Mouse (Mus musculus): Measurements from ENCODE around the gene Ints2.
"Not testable (repeated sequence)": the region's sequence is repeated elsewhere in the genome, so short reads cannot be mapped to it uniquely, and the experiment has no call there.

The Ints2 gene

GRCm38 (mm10) chr11:86257460-86258076 is at the start of gene Ints2:
TSS of gene Ints2 (minus strand) at chr11:86257575.
- peak; percentile 93 for DNase-seq

GRCm38 (mm10) chr11:86292201-86292600 is 34.8 kb upstream of the Ints2 start:
- DNase-seq = not testable (repeated sequence)

GRCm38 (mm10) chr11:86291714-86292113 is 34.3 kb upstream of the Ints2 start:
- DNase-seq = no peak

GRCm38 (mm10) chr11:86285729-86286128 is 28.4 kb upstream of the Ints2 start:
- DNase-seq = no peak

DNA sequence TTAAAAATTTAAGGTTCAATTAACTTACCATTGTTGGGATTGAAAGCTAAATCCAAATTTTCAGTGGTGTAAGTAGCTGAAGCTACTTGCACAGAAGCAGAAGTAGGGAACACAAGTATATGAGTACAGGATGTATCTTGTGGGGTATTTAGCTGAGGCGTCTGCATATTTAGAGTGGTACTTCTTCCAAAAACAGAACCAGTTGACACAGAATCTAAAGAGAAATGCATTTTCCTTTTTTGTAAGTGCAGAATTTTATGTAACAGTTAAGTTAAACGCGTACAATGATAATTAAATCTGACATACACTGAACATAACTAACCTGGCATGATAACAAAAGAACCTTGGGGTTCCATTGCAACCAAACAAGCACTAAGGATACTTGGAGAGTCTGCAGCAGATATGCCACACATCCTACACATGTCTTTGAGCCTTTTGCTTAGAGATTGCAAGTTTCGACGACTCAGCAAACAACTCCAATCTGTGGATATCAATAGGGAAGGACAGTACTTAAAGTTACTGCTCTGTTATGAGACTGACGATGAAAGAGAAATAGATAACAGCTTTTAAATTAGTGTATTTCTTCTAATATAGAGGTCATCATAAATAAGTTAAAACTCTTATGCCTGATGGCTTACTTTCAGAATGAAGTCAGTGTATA is 21.2 kb upstream of the Ints2 start:
- no peak for DNase-seq

GRCm38 (mm10) chr11:86257054-86257453 is 321 bp downstream of the Ints2 start:
- DNase-seq = no peak

GRCm38 (mm10) chr11:86253342-86253741 is 4.0 kb downstream of the Ints2 start:
- DNase-seq = no peak

DNA sequence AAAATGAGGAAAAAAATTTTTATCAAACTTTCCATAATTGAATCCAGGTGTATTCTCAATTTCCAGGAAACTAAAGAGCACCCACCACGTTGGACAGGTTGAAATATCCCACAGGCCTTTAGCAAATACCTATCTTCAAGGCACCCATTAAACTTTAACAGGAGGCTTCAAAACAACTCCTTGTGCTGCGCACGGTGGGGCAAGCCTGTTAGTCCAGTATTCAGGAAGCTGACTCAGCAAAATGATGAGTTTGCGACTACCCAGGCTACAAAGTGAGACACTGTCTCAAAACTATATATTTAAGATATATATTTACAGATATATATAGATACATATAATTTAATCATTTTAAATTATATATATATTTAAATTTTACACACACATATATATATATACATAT is 24.9 kb downstream of the Ints2 start:
- DNase-seq = no peak

GRCm38 (mm10) chr11:86231781-86232350 is 25.5 kb downstream of the Ints2 start:
- DNase-seq = no peak

- no peak for DNase-seq
These were observed 30.7 kb downstream of the Ints2 start for GRCm38 (mm10) chr11:86226646-86227180.

DNA sequence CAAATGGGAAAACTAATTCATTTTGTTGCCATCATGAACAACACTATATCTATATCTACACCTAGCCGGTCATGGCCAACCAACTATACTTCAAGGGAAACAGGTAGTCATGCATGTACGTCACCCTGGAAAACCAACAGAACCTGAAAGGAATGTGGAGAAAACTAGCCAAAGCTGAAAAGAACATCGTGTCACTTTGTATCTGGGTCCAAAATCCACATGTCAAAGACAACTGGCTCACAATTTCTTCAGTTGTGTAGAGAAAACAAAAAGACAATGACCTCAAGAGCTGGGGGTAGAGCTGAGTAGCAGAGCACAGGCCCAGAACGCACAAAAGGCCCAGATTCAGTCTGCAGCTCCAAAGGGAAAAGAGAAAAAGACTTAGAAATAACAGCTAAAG is 31.6 kb downstream of the Ints2 start:
- DNase-seq = no peak

DNA sequence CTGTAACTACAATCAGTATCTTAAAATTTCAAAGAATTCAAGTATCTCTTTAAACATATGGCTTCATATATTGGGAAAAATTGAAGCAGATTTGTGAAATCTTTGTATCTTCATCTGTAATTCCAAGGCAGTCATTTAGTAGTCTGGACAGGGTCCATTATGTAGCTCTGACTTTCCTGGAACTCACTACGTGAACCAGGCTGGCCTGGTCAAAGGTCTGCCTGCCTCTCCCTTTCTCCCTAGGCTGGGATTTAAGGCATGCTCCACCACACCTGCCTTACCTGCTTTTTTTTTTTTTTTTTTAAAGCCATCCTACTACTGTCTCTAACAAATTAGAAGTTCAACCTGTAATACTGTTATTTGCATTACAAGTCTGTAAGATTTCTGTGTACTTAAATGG is 45.6 kb downstream of the Ints2 start:
- DNase-seq = no peak

DNA sequence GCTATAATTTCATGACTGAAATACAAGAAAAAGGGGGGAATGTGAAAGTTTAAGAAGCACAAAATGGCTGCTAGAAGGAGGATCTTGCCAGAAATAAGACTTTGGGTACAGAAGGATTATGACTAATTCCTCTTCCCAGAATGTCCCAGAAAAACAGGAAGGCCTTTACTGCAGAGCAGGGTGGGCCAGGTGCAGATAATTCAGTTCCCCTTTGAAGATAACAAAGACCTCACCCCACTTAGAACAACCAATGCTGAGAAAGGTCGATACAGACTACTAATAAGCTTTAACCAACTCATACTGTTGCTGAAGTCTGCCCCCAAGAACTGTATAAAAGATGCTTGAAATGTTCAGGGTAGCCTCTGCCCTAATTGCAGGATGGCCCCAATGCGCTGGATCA is 48.3 kb downstream of the Ints2 start:
- DNase-seq = no peak

GRCm38 (mm10) chr11:86205876-86206275 is 51.5 kb downstream of the Ints2 start:
- DNase-seq = no peak

- DNase-seq = no peak
These were observed 52.3 kb downstream of the Ints2 start for GRCm38 (mm10) chr11:86205031-86205430.

DNA sequence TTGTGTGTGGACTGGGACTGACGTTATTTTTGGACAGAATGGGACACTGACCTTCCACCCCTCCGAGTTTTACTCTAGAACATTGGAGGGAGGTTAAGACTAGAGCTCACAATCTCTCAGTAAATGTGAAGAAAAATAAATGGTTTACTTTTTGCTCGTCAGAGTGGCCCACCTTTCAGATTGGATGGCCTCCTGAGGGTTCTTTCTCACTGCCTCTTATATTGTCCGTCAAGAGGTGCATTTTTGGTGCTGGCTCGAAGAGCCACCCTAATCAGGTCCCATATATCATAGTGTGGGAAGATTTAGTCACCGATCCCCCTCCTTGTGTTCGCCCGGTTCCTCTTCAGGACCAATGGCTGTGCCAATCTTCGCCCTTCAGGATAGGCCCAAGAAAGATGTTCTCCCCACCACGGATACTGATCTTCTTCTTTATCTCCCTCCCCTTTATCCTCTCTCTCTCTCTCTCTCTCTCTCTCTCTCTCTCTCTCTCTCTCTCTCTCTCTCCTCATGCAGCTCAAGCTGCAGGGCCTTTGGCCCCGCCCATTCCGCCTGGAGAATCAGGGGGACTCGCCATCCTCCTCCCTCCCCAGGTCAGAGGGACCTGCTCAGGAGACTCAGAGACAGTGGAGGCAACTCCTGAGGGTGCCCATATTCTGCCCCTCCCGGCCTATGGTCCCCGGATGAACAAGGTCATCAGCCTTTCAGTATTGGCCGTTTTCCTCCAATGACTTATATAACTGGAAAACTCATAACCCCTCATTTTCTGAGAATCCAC is 55.3 kb downstream of the Ints2 start:
- DNase-seq = no peak

GRCm38 (mm10) chr11:86201037-86201786 is 56.2 kb downstream of the Ints2 start, which contains the start of gene Brip1:
TSS of gene Brip1 (minus strand) at chr11:86201193.
- peak; percentile 86 for DNase-seq

- no peak for DNase-seq
These were observed 56.8 kb downstream of the Ints2 start for GRCm38 (mm10) chr11:86200460-86201021.

GRCm38 (mm10) chr11:86199733-86200132 is 57.6 kb downstream of the Ints2 start:
- no peak for DNase-seq

DNA sequence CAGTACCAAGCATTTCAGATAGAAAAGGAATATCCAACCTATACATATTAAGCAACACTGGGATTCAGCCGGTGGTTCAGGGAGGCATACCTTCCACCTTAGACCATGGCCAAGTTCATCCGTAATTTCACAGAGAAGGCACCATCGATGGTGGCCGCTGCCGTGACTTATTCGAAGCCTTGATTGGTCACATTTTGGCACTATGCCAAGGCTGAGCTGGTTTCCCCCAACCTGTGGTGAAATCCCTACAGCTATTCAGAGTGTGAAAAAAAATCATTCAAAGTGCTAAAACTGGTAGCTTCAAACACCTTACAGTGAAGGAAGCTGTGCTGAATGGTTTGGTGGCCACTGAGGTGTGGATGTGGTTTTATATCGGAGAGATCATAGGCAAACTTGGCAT is 72.2 kb downstream of the Ints2 start:
- DNase-seq = not testable (repeated sequence)

- DNase-seq = no peak
These were observed 81.5 kb downstream of the Ints2 start for GRCm38 (mm10) chr11:86175833-86176232.

- DNase-seq = peak; percentile 10
These were observed 83.2 kb downstream of the Ints2 start for GRCm38 (mm10) chr11:86174173-86174572.

Data from layer of hippocampus, adult 9-11 months (tissue).